Mouse (Mus musculus) bone marrow macrophage, adult 2 months (primary cell): ENCODE measurements around the gene Ikzf1. TPM values are rescaled to one million over a fixed set of nuclear protein-coding genes. Genes with fewer than 3 reads are reported as not detected.

Experiments
- H3K27ac ChIP-seq: 2 replicates; pipeline ENCODE4 v1.5.1; 2012; ENCODE audit warnings: low read depth, low read length; ENCODE audit not compliant: insufficient read depth
- H3K4me1 ChIP-seq: 2 replicates; pipeline ENCODE4 v1.6.1; 2012; ENCODE audit warnings: low read length; ENCODE audit not compliant: control insufficient read depth, insufficient read depth
- H3K4me3 ChIP-seq: 2 replicates; pipeline ENCODE4 v1.5.1; 2012; ENCODE audit warnings: mild to moderate bottlenecking, low read length, moderate library complexity; ENCODE audit not compliant: insufficient read depth
- CTCF ChIP-seq: IDR thresholded peaks from 2 replicates; pipeline ENCODE4 v1.5.1; 2012; ENCODE audit warnings: low read depth, mild to moderate bottlenecking, low read length, moderate library complexity
- POLR2A ChIP-seq: IDR thresholded peaks from 2 replicates; pipeline ENCODE4 v1.6.1; 2012; ENCODE audit warnings: mild to moderate bottlenecking, low read depth, low read length, borderline replicate concordance
- polyA plus RNA-seq: library from polyadenylated mRNA; stranded (reverse); fragments of >200 nt; gene quantifications from 2 replicates; pipeline ENCODE4 v1.2.4, GENCODE M21; 2012; ENCODE audit not compliant: missing spikeins, insufficient read depth, insufficient read length

Ikzf1 gene
- polyA plus RNA-seq, 1 experiment, result 55.8 TPM

GRCm38 (mm10) chr11:11690059-11690844 lies 5.4 kb downstream of the Ikzf1 start:
- Histone ChIP-seq H3K4me3 (peak overlapping the region; percentile 74), H3K4me1 (peaks cover 28% of the 10 kb centered on the region), H3K27ac (peak overlapping the region; percentile 96)
- TF ChIP-seq CTCF, result no peak
- no peak for TF ChIP-seq POLR2A

GRCm38 (mm10) chr11:11690845-11691196 lies 6.0 kb downstream of the Ikzf1 start:
- no peak for TF ChIP-seq CTCF
- no peak for TF ChIP-seq POLR2A
- H3K4me3 ChIP-seq, result peak overlapping the region; percentile 74
- peak overlapping the region; percentile 96 for H3K27ac ChIP-seq
- peaks cover 33% of the 10 kb centered on the region for H3K4me1 ChIP-seq

- Histone ChIP-seq H3K4me3 (peak overlapping the region; percentile 74), H3K27ac (peak overlapping the region; percentile 96), H3K4me1 (peaks cover 39% of the 10 kb centered on the region)
- TF ChIP-seq POLR2A (no peak), CTCF (no peak)
These were observed 6.7 kb downstream of the Ikzf1 start for GRCm38 (mm10) chr11:11691324-11692058.

GRCm38 (mm10) chr11:11692558-11693166 lies 7.9 kb downstream of the Ikzf1 start:
- TF ChIP-seq CTCF, result no peak
- Histone ChIP-seq H3K4me1 (peaks cover 44% of the 10 kb centered on the region), H3K4me3 (no peak overlapping the region), H3K27ac (no peak overlapping the region)

- no peak overlapping the region for H3K4me3 ChIP-seq
- H3K4me1 ChIP-seq, result peaks cover 48% of the 10 kb centered on the region
- TF ChIP-seq POLR2A, result no peak
- no peak for TF ChIP-seq CTCF
- H3K27ac ChIP-seq, result no peak overlapping the region
These were observed 8.6 kb downstream of the Ikzf1 start for GRCm38 (mm10) chr11:11693446-11693845.

GRCm38 (mm10) chr11:11694072-11694471 lies 9.3 kb downstream of the Ikzf1 start:
- no peak for TF ChIP-seq CTCF
- TF ChIP-seq POLR2A, result no peak
- Histone ChIP-seq H3K27ac (no peak overlapping the region), H3K4me1 (peaks cover 48% of the 10 kb centered on the region), H3K4me3 (no peak overlapping the region)

- Histone ChIP-seq H3K4me1 (peaks cover 48% of the 10 kb centered on the region), H3K27ac (no peak overlapping the region), H3K4me3 (no peak overlapping the region)
- no peak for TF ChIP-seq CTCF
- no peak for TF ChIP-seq POLR2A
These were observed 9.8 kb downstream of the Ikzf1 start for GRCm38 (mm10) chr11:11694472-11695177.

- no peak overlapping the region for H3K4me3 ChIP-seq
- peaks cover 48% of the 10 kb centered on the region for H3K4me1 ChIP-seq
- H3K27ac ChIP-seq, result no peak overlapping the region
- TF ChIP-seq POLR2A (no peak), CTCF (no peak)
These were observed 10.5 kb downstream of the Ikzf1 start for GRCm38 (mm10) chr11:11695211-11695887.

GRCm38 (mm10) chr11:11695907-11696306 lies 11.1 kb downstream of the Ikzf1 start:
- Histone ChIP-seq H3K27ac (no peak overlapping the region), H3K4me3 (no peak overlapping the region), H3K4me1 (peaks cover 48% of the 10 kb centered on the region)
- TF ChIP-seq POLR2A, result no peak
- TF ChIP-seq CTCF, result no peak
